Mouse (Mus musculus) layer of hippocampus, adult 11-12 months (tissue): ENCODE data around the gene Aldh1l1.
"Not testable (repeated sequence)": the region's sequence is repeated elsewhere in the genome, so short reads cannot be mapped to it uniquely, and the experiment has no call there.

Experiments
- DNase-seq: peaks from one replicate; pipeline ENCODE4 v3.0.0; 2022; ENCODE audit warnings: low spot score

Gene Aldh1l1

GRCm38 (mm10) chr6:90621584-90621890, 135.3 kb downstream of the Aldh1l1 start:
- no peak for DNase-seq

GRCm38 (mm10) chr6:90622758-90623455, 136.7 kb downstream of the Aldh1l1 start:
- DNase-seq, result no peak

GRCm38 (mm10) chr6:90623456-90623836, 137.2 kb downstream of the Aldh1l1 start:
- no peak for DNase-seq

GRCm38 (mm10) chr6:90624184-90624583, 138.0 kb downstream of the Aldh1l1 start:
- no peak for DNase-seq

- no peak for DNase-seq
Observed at GRCm38 (mm10) chr6:90624733-90625132, 138.5 kb downstream of the Aldh1l1 start.

GRCm38 (mm10) chr6:90625207-90625994, 139.2 kb downstream of the Aldh1l1 start:
- no peak for DNase-seq

- no peak for DNase-seq
Observed at GRCm38 (mm10) chr6:90627556-90627955, 141.3 kb downstream of the Aldh1l1 start.

GRCm38 (mm10) chr6:90629506-90629905, 143.3 kb downstream of the Aldh1l1 start:
- no peak for DNase-seq

- DNase-seq, result no peak
Observed at GRCm38 (mm10) chr6:90630427-90630826, 144.2 kb downstream of the Aldh1l1 start.

- DNase-seq, result not testable (repeated sequence)
Observed at GRCm38 (mm10) chr6:90632526-90632925, 146.3 kb downstream of the Aldh1l1 start.

- DNase-seq, result no peak
Observed at GRCm38 (mm10) chr6:90635081-90635480, 148.9 kb downstream of the Aldh1l1 start.

- DNase-seq, result no peak
Observed at GRCm38 (mm10) chr6:90635611-90636010, 149.4 kb downstream of the Aldh1l1 start.

GRCm38 (mm10) chr6:90643057-90643456, 156.8 kb downstream of the Aldh1l1 start:
- no peak for DNase-seq

- DNase-seq, result no peak
Observed at GRCm38 (mm10) chr6:90644965-90645364, 158.7 kb downstream of the Aldh1l1 start.

- no peak for DNase-seq
Observed at GRCm38 (mm10) chr6:90648391-90648790, 162.2 kb downstream of the Aldh1l1 start.

GRCm38 (mm10) chr6:90649279-90649678, 163.1 kb downstream of the Aldh1l1 start:
- no peak for DNase-seq
